Mouse (Mus musculus): Measurements from ENCODE around the gene Slc4a4.
"Not testable (repeated sequence)": the region's sequence is repeated elsewhere in the genome, so short reads cannot be mapped to it uniquely, and the experiment has no call there.

The Slc4a4 gene

GRCm38 (mm10) chr5:88964685-88965290 is 78.2 kb downstream of the Slc4a4 start:
- no peak for DNase-seq

DNA sequence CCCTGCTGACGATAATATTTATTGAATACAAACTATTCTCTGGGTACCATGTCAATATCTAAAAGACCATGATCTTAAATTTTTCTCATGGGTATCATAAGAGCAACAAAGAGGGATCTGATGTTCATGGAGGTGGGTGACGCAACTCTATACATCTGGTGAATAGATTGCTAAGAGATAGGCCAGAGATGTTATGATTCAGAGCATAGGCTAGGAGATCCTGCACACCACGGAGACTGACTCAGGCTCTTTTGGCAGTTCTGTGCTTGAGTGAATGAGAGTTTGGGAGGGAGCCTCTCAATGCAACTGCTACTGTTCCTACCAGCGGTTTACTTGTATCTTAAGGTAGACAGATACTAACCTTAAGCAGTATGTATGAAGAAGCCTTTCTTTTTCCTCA is 79.9 kb downstream of the Slc4a4 start:
- no peak for DNase-seq

GRCm38 (mm10) chr5:88968923-88969639 is 82.5 kb downstream of the Slc4a4 start:
- DNase-seq = no peak

GRCm38 (mm10) chr5:88971554-88971953 is 84.9 kb downstream of the Slc4a4 start:
- DNase-seq = no peak

DNA sequence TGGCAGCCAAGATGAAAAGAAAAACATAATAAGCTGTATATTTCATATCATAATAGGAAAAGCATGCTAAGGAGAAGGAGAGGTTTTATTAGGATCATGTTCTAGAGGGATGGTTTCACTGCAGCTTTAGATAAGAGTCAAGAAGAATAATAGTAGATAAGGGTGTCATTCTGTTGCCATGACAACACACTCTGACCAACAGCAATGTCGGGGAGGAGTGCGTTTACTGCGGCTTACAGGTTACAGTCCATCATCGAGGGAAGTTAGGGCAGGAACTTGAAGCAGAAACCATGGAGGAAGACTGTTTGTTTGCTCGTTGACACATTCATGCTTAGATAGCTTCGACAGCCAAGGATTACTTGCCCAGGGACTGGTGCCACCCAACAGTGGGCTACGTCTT is 85.7 kb downstream of the Slc4a4 start:
- no peak for DNase-seq

DNA sequence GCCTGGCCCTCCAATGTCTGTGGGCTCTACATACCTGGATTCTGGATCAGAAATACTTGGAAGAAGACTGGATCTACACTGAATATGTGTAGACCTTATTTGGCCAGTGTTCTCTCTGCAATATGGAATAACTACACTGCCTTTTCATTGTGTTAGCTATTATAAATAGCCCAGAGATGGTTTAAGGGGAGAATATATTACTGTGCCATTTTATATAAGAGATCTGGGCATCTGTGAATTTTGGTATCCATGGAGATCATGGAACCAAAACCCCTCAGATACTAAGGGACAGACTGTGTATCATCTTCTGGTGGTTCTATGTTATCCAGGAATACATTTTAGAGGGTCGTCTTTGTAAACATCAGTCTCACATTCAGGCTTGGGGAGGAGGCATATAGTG is 86.5 kb downstream of the Slc4a4 start:
- DNase-seq = no peak

DNA sequence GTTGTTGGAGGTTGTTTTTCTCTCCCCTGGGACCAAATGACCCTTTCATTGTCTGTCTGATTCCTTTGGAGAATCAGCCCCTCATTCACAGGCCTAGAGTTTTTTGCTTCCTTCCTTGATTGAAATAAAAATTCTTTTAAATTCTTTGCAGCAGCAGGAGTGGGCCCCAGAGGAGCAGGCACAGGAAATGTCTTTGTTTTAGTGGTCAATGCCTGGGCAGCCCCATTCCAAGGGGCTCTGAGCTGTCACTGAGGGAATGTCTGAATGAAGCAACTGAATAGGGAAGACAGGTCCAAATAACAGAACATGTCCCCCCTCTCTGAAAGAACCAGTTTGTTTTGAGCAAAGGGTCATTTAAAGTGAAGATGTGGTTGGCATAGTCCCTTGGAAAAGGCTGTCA is 89.1 kb downstream of the Slc4a4 start:
- DNase-seq = no peak

GRCm38 (mm10) chr5:88976428-88976827 is 89.8 kb downstream of the Slc4a4 start:
- DNase-seq = no peak

GRCm38 (mm10) chr5:88980740-88981139 is 94.1 kb downstream of the Slc4a4 start:
- no peak for DNase-seq

DNA sequence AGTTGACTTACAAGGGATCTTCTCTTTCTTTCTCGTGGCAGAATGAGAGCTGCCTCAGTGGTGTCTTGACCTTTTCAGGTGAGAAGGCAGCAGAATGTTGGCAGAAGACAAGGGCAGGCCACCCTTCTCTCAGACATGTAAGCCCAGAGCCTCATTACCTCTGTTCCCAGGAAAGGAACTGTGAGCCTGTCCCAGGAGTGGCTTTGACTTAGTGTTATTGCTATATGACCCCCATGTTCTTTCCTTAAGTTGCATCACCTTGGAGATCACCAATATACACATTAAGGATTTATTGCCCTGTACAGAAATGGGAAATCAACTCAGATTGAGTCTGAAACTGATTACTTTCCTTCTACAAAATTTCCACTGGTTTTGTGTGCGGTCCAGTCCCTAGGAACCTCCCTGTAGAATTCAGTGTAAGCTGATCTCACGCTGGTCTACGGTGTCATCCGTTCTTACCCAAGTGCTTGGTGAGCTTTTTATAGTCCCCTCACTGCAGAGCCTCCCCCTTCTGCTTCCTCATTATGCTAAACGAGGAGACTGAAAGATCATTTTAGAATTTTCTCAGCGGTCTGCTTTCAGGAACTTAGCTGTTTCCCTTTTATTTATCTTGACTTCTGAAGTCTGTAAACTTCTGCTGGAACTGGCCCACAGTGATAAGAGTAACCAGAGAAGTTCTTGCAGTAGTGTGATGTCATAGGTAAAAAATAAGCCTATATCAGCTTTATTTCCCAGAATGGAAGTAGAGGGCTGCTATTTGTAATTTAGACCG is 94.8 kb downstream of the Slc4a4 start:
- DNase-seq = no peak

- DNase-seq = no peak
Observed at GRCm38 (mm10) chr5:88982040-88982736, 95.6 kb downstream of the Slc4a4 start.

DNA sequence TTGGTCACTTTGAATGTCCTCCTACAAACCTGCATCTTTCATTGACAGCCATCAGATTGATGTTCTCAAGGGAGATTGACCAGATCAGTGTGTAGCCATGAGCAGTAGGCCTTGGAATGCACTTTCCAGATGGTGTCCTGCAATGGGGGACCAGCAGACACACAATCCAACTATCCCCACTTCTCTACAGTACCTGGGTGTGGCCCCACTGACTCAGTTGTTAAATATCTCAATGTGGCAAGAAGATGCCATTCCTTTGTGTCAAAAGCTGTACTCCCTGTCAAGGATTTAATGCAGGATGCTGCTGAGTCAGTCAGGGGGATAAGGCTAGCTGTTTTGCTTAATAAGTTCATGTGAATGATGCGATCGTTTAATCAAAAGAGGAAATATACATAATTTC is 96.6 kb downstream of the Slc4a4 start:
- no peak for DNase-seq

DNA sequence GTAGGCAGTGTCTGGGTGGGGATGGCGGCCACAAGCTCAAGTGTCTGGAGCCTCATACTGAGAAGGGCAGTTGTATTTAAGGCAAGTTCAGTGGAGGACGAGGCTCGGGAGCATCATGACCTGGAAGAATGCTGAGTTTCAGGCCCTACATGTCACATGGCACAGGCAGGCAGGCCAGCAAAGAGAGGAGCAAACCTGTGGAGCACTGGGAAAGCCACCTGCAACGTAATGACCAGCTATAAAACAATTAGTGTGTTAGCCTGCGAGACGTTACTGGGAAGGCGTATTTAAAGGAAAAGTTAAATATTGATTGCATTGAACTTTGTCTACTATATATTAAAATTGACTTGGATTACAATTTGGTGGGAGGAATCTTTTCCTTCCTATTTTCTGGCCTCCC is 97.0 kb downstream of the Slc4a4 start:
- DNase-seq = no peak

- DNase-seq = no peak
Observed at GRCm38 (mm10) chr5:88989018-88989417, 102.4 kb downstream of the Slc4a4 start.

DNA sequence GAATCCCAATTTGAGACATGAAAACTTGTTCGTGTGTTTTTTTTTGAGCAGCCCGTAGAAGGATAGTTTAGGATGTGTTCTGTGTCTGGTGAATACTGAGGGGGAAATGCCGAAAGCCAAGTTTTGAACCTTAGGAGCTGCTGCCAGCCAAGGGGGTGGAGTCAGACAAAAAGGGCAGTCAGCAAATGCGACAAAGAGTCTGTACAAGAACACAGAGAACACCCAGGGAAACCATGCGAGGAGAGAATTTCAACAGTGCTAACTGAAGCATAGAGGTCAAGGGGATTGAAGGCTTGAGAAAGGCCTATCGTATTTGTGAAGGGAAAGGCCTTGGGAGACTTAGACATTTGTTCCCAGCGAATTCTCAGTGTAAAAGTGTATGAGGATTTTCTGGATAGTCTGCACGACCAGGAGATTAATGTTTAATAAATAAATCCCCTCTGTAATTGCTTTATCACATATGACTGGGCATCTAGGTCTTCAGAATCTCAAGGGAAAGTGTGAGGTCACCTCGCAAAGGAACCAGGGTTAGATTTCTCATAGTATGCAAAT is 103.7 kb downstream of the Slc4a4 start:
- DNase-seq = no peak

DNA sequence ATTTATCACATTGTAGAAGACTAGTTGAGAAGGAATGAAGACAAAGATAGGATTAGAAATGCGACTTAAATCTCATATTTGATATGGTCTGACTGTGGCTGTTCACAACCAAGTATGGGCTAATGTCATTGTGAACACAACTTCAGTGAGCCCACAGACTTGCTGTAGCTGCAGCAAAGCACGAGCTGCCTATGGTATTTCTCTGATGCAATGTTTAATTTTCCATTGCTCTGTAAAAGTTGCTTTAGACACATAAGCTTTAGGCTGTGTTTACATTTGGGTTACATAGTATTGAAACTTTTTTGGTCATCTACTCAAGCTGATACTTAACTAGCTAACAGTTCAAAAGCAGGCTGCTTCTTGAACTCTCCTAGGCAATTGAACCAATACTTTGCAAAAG is 104.7 kb downstream of the Slc4a4 start:
- DNase-seq = not testable (repeated sequence)

- DNase-seq = no peak
Observed at GRCm38 (mm10) chr5:88994533-88994932, 107.9 kb downstream of the Slc4a4 start.

DNA sequence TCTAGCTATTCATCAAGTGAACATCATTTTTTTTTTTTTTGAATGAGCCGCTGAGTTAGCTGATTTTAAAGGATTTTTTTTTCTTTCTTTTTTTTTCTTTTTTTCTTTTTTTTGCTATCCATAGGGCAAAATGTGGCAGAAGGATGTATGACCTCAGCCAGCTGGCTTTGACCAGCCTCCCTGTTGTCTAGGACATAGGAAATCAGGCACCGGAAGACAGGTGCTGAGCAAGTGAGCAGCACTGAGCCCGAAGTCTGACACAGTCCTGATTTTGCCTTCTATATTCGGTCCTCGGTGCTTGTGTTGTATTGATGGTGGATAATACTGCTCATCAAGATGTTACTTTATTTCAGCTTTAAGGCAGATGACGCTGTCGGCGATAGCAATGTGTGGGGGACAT is 109.6 kb downstream of the Slc4a4 start:
- DNase-seq = no peak

DNA sequence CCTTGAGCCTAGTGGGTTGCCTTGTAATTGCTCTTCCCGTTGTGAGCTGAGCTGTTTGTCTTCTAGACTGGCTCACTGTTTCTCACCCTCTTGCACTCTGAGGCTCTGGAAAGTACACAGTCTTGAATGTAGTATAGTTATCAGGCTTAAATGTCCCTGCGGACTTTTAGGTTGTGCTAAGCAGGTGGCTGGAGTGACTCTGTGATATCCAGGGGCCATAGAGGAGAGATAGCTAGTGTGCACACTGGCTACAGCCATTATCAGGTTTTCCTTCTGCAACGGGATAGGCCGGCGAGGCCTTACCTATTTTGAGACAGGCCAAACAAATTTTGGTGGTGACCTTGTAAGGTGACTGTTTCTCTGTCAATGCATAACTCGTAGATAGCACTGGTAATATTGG is 110.7 kb downstream of the Slc4a4 start:
- no peak for DNase-seq

DNA sequence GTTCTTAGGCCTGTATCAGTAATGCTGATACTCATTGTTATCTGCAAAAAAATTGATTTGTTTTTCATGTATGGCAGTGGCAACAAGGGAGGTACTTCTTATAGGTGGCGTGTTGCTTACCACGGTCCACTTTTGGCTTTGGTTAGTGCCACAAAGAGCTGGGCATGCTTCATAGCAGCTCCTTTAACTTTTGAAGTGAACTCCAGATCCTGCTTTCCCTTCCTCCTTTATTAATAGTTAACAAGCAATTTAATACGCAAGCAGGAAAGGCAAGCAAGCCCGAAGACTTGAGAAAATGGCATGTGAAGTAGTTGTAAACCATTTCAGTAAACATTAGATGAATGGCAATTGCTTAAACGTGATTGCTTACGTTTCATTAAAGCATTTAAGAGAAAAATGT is 113.2 kb downstream of the Slc4a4 start:
- no peak for DNase-seq

DNA sequence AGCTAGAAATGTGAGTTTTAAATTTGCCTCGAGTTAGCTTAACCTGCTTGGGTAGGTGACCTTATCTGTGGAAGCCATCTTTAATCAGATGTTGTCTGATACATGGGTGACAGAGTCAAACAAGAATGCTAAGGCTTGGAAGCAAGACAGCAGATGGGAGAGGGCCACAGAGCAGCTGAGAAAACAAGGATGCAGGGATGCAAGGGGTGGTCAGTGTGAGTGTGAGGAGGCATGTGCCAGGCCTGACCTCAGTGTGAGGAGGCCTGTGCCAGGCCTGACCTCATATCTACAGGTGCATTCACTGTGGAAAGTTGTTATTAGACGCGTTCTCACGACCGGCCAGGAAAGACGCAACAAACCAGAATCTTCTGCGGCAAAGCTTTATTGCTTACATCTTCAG is 114.0 kb downstream of the Slc4a4 start:
- DNase-seq = no peak

DNA sequence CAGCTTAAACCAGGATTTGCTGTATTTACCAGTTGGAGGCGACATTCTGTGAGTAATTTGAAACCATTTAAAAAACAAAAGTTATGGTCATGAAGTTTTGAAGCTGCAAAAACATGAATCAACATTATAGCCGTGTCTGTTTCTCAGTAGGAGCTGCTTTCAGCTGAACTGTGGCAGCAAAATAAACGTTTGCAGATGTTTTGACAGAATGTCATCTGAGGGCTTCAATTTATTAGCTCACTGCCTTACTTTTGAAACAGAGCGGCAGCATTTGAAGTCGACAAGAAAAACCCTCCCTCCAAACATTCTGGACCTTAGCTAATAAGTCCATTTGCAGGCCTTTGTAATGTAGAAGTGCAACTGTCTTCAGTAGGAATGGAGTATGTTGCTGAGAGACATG is 123.5 kb downstream of the Slc4a4 start:
- DNase-seq = no peak

GRCm38 (mm10) chr5:89012456-89012855 is 125.8 kb downstream of the Slc4a4 start:
- no peak for DNase-seq
